Mouse (Mus musculus) MEL (cell line): ENCODE measurements at regions not wholly inside any gene's neighbourhood (a gene's known extent, or its start where the extent isn't known, plus 50 kb on each side); places are given as distances from the start of the nearest gene placed in this dataset.

Experiments
- CHD1 ChIP-seq: IDR thresholded peaks from 2 replicates; pipeline ENCODE4 v1.6.1; 2012; ENCODE audit warnings: low read depth, mild to moderate bottlenecking, inconsistent platforms, low read length, improper control_type of control experiment
- CTCF ChIP-seq, 3 experiments: IDR thresholded peaks in 2 of 3; conservative IDR thresholded peaks in 1 of 3; 2 replicates each; pipeline ENCODE4 v1.5.1; 2011 to 2012; ENCODE audit warnings: low read length in 3 of 3, low read depth in 2 of 3, mild to moderate bottlenecking in 2 of 3, improper control_type of control experiment in 1 of 3, inconsistent platforms in 1 of 3, mixed read lengths in 1 of 3, moderate library complexity in 1 of 3; ENCODE audit not compliant: control insufficient read depth in 1 of 3, insufficient read depth in 1 of 3, poor library complexity in 1 of 3, severe bottlenecking in 1 of 3
- E2F4 ChIP-seq: IDR thresholded peaks from 2 replicates; pipeline ENCODE4 v1.6.1; 2011; ENCODE audit warnings: low read depth, low read length, improper control_type of control experiment, borderline replicate concordance
- MAFK ChIP-seq: IDR thresholded peaks from 2 replicates; pipeline ENCODE4 v1.6.1; 2011; ENCODE audit warnings: low read depth, mild to moderate bottlenecking, low read length, improper control_type of control experiment, borderline replicate concordance
- MYC ChIP-seq: IDR thresholded peaks from 2 replicates; pipeline ENCODE4 v1.6.1; 2011; ENCODE audit warnings: low read depth, mild to moderate bottlenecking, low read length, improper control_type of control experiment, moderate library complexity
- POLR2A ChIP-seq, 2 experiments: IDR thresholded peaks; 2 replicates each; pipeline ENCODE4 v1.6.1; 2011 to 2012; ENCODE audit warnings: low read length in 2 of 2, mild to moderate bottlenecking in 2 of 2, control low read depth in 1 of 2, improper control_type of control experiment in 1 of 2, low read depth in 1 of 2, moderate library complexity in 1 of 2; ENCODE audit not compliant: control insufficient read depth in 1 of 2, insufficient read depth in 1 of 2, poor library complexity in 1 of 2
- RAD21 ChIP-seq: IDR thresholded peaks from 2 replicates; pipeline ENCODE4 v1.6.1; 2011; ENCODE audit warnings: mild to moderate bottlenecking, low read depth, low read length, improper control_type of control experiment

DNA sequence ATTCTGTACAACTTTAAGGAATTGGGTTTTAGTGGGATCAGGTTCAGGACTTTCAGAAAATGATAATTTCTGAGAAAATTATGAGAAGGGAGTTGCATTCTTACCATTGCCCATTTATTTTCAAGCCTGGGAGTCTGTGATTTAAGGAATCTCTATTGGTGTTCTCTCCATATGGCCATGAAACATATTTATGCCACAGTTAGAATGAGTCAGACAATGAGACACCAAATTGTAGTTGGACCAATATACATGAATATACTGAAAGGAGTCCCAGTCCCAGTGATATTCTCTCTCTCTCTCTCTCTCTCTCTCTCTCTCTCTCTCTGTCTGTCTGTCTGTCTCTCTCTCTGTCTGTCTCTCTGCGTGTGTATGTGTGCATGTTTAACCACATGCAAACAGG, 239.1 kb downstream of the Bmp2 start:
- no peak for TF ChIP-seq E2F4
- no peak for TF ChIP-seq CTCF (IDR thresholded peaks at IDR 0.05 in 2 of 3, conservative IDR thresholded peaks at IDR 0.05 in 1 of 3; ENCODE audit: control insufficient read depth in 1 of 3, insufficient read depth in 1 of 3, low read depth in 2 of 3, low read length in 3 of 3, poor library complexity in 1 of 3, severe bottlenecking in 1 of 3)
- no peak for TF ChIP-seq CHD1
- no peak for TF ChIP-seq MYC
- no peak for TF ChIP-seq POLR2A (IDR thresholded peaks at IDR 0.05; ENCODE audit: control insufficient read depth in 1 of 2, insufficient read depth in 1 of 2, low read depth in 1 of 2, low read length in 2 of 2, poor library complexity in 1 of 2)
- no peak for TF ChIP-seq RAD21
- TF ChIP-seq MAFK = no peak
